Mouse (Mus musculus) midbrain, embryonic 14.5 days (tissue): ENCODE measurements around the gene Lsm4. TPM values are rescaled to one million over a fixed set of nuclear protein-coding genes. Genes with fewer than 3 reads are reported as not detected.

ENCODE experiments used
- ATAC-seq: fragments of 200-750 bp; cut with Nextera tagmentation; 2 replicates; pipeline ENCODE4 v1.8.0; 2017; ENCODE audit warnings: moderate number of reproducible peaks, moderate library complexity; ENCODE audit not compliant: low FRiP score, low TSS enrichment
- DNase-seq: peaks from one replicate; pipeline ENCODE4 v3.0.0-alpha.2; 2015
- H3K27ac ChIP-seq: fragments of 300-500 bp; sonication (generic); replicated peaks from 2 replicates; pipeline ENCODE4 v1.5.1; 2014; ENCODE audit warnings: mild to moderate bottlenecking, low read depth, low read length, moderate library complexity
- H3K27me3 ChIP-seq: fragments of 300-500 bp; sonication (generic); 2 replicates; pipeline ENCODE4 v1.6.1; 2014; ENCODE audit warnings: low read length, control low read depth, mixed read lengths; ENCODE audit not compliant: control insufficient read depth, insufficient read depth
- H3K36me3 ChIP-seq: fragments of 300-500 bp; sonication (generic); 2 replicates; pipeline ENCODE4 v1.6.1; 2014; ENCODE audit warnings: low read length, control low read depth; ENCODE audit not compliant: control insufficient read depth, insufficient read depth
- H3K4me1 ChIP-seq: fragments of 300-500 bp; sonication (generic); 2 replicates; pipeline ENCODE4 v1.6.1; 2014; ENCODE audit warnings: mild to moderate bottlenecking, antibody characterized with exemption, low read length, control low read depth; ENCODE audit not compliant: control insufficient read depth, insufficient read depth
- H3K4me2 ChIP-seq: fragments of 300-500 bp; sonication (generic); 2 replicates; pipeline ENCODE4 v1.6.1; 2014; ENCODE audit warnings: mild to moderate bottlenecking, low read length, moderate library complexity
- H3K4me3 ChIP-seq: fragments of 300-500 bp; sonication (generic); replicated peaks from 2 replicates; pipeline ENCODE4 v1.5.1; 2014; ENCODE audit warnings: low read depth, low read length
- H3K9ac ChIP-seq: fragments of 300-500 bp; sonication (generic); replicated peaks from 2 replicates; pipeline ENCODE4 v1.6.1; 2014; ENCODE audit warnings: mild to moderate bottlenecking, low read length, moderate library complexity
- H3K9me3 ChIP-seq: fragments of 300-500 bp; sonication (generic); 2 replicates; pipeline ENCODE4 v1.6.1; 2016; ENCODE audit warnings: low read length, control low read depth, mixed read lengths; ENCODE audit not compliant: control insufficient read depth
- WGBS: fragments of 180-500 bp; shearing (Covaris S2); extraction: QIAGEN DNeasy Blood & Tissue Kit; methylation state at CpG from one replicate; pipeline ENCODE4 v1.1.7; 2014; 5-methylcytosine and 5-hydroxymethylcytosine counted together
- polyA plus RNA-seq: library from polyadenylated mRNA; unstranded; fragments of >200 nt; fragmentation: Nextera tagmentation; extraction: Ambion mirVana; gene quantifications from 2 replicates; pipeline ENCODE4 v1.2.1, GENCODE M21; 2014

Lsm4 gene
- polyA plus RNA-seq, 1 experiment from 2014 or later = 175 TPM

DNA sequence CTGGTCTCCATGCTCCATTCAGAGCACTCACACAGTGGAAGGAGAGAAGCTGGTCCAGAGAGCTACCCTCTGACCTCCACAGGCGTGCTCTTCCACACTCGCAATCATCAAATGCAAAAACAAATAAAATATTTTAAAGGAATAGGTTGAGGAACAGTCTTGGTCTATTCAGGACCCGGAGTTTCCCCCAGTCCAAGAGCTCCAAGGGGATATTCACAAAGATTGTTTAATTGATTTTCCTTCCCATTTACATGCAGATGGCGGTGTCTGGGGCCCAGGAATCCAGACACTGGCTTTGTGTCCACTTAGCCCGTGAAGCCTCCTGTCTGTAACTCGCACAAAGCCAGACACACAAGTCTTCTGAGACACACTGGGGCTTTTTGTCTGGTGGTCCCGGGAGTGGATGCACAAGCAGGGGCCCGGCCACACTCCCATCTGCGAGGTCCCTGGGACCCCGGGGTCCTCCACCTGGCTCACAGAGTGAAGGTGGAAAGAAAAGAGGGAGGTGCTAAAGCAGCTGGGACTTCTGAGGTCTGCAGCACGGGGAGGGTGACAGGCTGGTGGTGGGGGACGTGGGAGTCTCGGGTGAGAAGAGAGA lies 16.8 kb upstream of the Lsm4 start:
- Histone ChIP-seq H3K4me1 (peaks cover 24% of the 10 kb centered on the region), H3K9me3 (no peaks in the 10 kb centered on the region), H3K4me3 (no peak overlapping the region), H3K27ac (peak overlapping the region; percentile 75), H3K4me2 (peak overlapping the region; percentile 88; the same call in 1 of the 2 replicates), H3K9ac (no peak overlapping the region), H3K36me3 (peaks cover 20% of the 10 kb centered on the region), H3K27me3 (no peaks in the 10 kb centered on the region)
- peak; percentile 35; the same call in 1 of the 2 replicates for ATAC-seq
- 10% methylated on average over 13 of the region's 13 CpGs for WGBS
- DNase-seq = peak; percentile 72

DNA sequence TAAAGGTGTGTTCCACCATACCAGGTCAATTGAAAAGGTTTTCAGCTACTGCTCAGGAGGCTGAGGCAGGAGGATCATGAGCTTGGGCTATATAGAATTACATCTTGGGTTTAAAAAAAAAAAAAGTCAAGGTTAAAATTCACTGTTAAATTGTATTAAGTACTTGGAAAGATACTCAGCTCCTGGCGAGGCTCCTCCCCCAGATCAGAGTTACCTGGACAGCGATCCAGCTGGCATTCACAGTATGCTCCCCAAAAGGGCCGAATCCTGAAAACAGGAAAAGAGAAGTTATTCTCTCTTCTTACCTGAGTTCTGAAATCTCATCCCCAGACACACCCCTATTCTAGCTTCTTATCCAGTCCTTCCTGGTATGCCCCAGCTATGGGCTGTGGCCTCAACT lies 15.8 kb upstream of the Lsm4 start:
- peaks cover 24% of the 10 kb centered on the region for H3K4me1 ChIP-seq

GRCm38 (mm10) chr8:70657739-70658138 lies 15.3 kb upstream of the Lsm4 start:
- DNase-seq = no peak
- Histone ChIP-seq H3K4me1 (peaks cover 24% of the 10 kb centered on the region), H3K36me3 (peaks cover 10% of the 10 kb centered on the region; the same call in 1 of the 2 replicates), H3K4me3 (peak overlapping the region; percentile 72), H3K27ac (peak overlapping the region; percentile 75), H3K27me3 (no peaks in the 10 kb centered on the region), H3K4me2 (peak overlapping the region; percentile 88), H3K9me3 (no peaks in the 10 kb centered on the region), H3K9ac (peak overlapping the region; percentile 10; the same call in 1 of the 2 replicates)
- 67% methylated on average over 2 of the region's 2 CpGs for WGBS
- ATAC-seq = no peak

More for the DNA sequence above, 15.8 kb upstream of the Lsm4 start:
- Histone ChIP-seq H3K4me3 (no peak overlapping the region), H3K27me3 (no peaks in the 10 kb centered on the region), H3K9me3 (no peaks in the 10 kb centered on the region), H3K9ac (no peak overlapping the region), H3K36me3 (peaks cover 12% of the 10 kb centered on the region), H3K27ac (peak overlapping the region; percentile 75), H3K4me2 (peak overlapping the region; percentile 88)
- DNase-seq (no peak), ATAC-seq (no peak)
- WGBS = 94% methylated on average over 3 of the region's 3 CpGs

GRCm38 (mm10) chr8:70658897-70659603 lies 14.0 kb upstream of the Lsm4 start:
- Histone ChIP-seq H3K4me3 (peak overlapping the region; percentile 72), H3K27ac (peak overlapping the region; percentile 71), H3K9ac (peak overlapping the region; percentile 79), H3K4me2 (peak overlapping the region; percentile 88), H3K9me3 (no peaks in the 10 kb centered on the region), H3K36me3 (peaks cover 10% of the 10 kb centered on the region; the same call in 1 of the 2 replicates), H3K4me1 (peaks cover 24% of the 10 kb centered on the region), H3K27me3 (no peaks in the 10 kb centered on the region)
- 1% methylated on average over 31 of the region's 31 CpGs for WGBS
- ATAC-seq (peak; percentile 31), DNase-seq (no peak)

DNA sequence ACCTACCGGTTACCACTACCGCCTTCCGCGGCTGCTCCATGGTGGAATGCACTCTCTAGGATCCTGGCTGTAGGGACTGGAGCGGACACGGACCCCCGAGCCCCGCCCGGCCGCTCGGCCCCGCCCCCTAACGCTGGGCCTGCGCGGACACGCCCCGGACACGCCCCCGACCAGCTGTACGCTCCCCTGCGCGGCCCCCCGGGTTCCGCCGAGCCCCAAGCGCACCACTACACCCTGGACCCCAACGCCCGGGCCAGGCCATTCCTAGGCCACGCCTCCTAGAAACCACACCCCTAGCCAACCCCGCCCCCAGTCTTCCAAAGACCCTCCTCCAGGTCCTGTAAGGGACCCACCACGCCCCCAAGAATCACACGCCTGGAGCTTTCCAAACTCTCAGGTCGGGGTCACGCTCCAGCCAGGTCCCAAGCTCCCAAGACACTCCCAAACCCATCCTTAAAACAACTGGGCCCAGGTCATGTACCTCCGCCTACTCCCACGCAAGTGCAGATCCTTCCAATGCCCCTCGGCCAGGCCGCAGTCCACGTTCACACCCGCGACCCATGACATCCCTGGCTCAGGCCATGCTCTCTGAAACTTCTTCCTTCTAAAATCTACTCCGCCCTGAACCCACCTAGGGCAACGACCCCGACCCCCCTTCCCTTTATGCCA lies 13.3 kb upstream of the Lsm4 start:
- H3K4me3 ChIP-seq = peak overlapping the region; percentile 72
- whole genome bisulfite sequencing = under 1% methylated on average over 44 of the region's 44 CpGs
- H3K36me3 ChIP-seq = 0 out of 2 replicates have a peak, but pooled peaks cover 7% of the 10 kb centered on the region
- no peaks in the 10 kb centered on the region for H3K27me3 ChIP-seq
- H3K27ac ChIP-seq = peak overlapping the region; percentile 71
- H3K9me3 ChIP-seq = no peaks in the 10 kb centered on the region
- peak; percentile 92 for DNase-seq
- peaks cover 24% of the 10 kb centered on the region for H3K4me1 ChIP-seq
- ATAC-seq = peak; percentile 92
- H3K4me2 ChIP-seq = peak overlapping the region; percentile 88
- peak overlapping the region; percentile 79 for H3K9ac ChIP-seq

- Histone ChIP-seq H3K4me1 (peaks cover 24% of the 10 kb centered on the region), H3K27me3 (no peaks in the 10 kb centered on the region), H3K4me3 (peak within 1 kb of the TSS; percentile 72), H3K4me2 (peak within 1 kb of the TSS; percentile 88), H3K27ac (peak within 1 kb of the TSS; percentile 71), H3K9ac (peak within 1 kb of the TSS; percentile 79), H3K9me3 (no peaks in the 10 kb centered on the region), H3K36me3 (0 out of 2 replicates have a peak, but pooled peaks cover 5% of the 10 kb centered on the region)
- DNase-seq (peak; percentile 57), ATAC-seq (peak; percentile 35)
- WGBS = 5% methylated on average over 14 of the region's 14 CpGs
Measured at GRCm38 (mm10) chr8:70660273-70660725, 12.7 kb upstream of the Lsm4 start, which contains the start of gene Pgpep1. TSS of gene Pgpep1 (minus strand) at chr8:70660388.

DNA sequence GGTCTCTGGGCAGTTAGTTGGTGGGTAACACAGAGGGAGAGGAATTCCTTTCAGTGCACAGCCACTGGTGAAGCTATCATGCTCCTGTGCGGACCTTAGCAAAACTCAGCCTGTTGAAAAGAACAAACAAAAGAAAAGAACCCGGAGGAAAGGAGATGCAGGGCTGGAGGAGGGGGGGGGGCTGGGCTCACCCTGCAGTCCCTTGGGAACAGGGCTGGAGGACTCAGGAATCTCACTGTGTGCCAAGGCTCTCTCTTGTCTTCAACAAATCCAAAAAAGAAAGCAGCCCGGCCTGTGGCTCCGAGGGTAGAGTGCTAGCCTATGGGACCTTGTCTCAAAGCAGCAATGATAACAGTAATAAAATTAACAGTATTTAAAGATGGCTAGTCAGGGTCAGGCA lies 9.4 kb upstream of the Lsm4 start:
- 38% methylated on average over 4 of the region's 4 CpGs for WGBS

GRCm38 (mm10) chr8:70664631-70665030 lies 8.4 kb upstream of the Lsm4 start:
- Histone ChIP-seq H3K4me1 (0 out of 2 replicates have a peak, but pooled peaks cover 5% of the 10 kb centered on the region), H3K27ac (no peak overlapping the region), H3K9ac (no peak overlapping the region), H3K4me3 (no peak overlapping the region), H3K9me3 (no peaks in the 10 kb centered on the region), H3K27me3 (no peaks in the 10 kb centered on the region), H3K36me3 (no peaks in the 10 kb centered on the region), H3K4me2 (no peak overlapping the region)
- WGBS = 80% methylated on average over 3 of the region's 3 CpGs
- DNase-seq (no peak), ATAC-seq (no peak)

More for the DNA sequence above, 9.4 kb upstream of the Lsm4 start:
- H3K27ac ChIP-seq = peak overlapping the region; percentile 6; the same call in 1 of the 2 replicates
- H3K4me3 ChIP-seq = no peak overlapping the region
- ATAC-seq (no peak), DNase-seq (peak; percentile 52)
- no peak overlapping the region for H3K4me2 ChIP-seq
- no peak overlapping the region for H3K9ac ChIP-seq
- H3K9me3 ChIP-seq = no peaks in the 10 kb centered on the region
- no peaks in the 10 kb centered on the region for H3K27me3 ChIP-seq
- no peaks in the 10 kb centered on the region for H3K36me3 ChIP-seq
- H3K4me1 ChIP-seq = peaks cover 10% of the 10 kb centered on the region
